Mouse (Mus musculus) Muller cell, postnatal 12 days (primary cell): ENCODE measurements around the gene Krtap6-1.
"Not testable (repeated sequence)": the region's sequence is repeated elsewhere in the genome, so short reads cannot be mapped to it uniquely, and the experiment has no call there.

ENCODE experiments used
- DNase-seq: peaks from one replicate; pipeline ENCODE4 v3.0.0-alpha.2; 2015; ENCODE audit errors: inconsistent ontology term

The Krtap6-1 gene

DNA sequence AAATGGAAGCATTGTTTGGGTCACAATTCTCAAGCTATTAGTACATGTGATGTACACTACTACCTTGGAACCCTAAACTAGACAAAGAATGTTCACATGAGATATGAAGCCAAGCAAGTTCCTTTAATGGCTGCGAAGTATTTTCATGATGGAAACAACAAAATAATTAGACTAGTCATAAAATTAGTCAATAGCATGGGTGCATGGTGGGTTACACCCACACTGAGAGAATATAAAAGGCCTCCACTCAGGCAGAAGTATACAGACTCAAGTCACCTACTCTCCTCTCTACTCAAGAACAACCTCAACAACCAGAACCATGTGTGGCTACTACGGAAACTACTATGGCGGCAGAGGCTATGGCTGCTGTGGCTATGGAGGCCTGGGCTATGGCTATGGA, at the start of gene Krtap6-1:
TSS of gene Krtap6-1 (plus strand) at position 301 of the 400 bp plus-strand sequence.
- not testable (repeated sequence) for DNase-seq

DNA sequence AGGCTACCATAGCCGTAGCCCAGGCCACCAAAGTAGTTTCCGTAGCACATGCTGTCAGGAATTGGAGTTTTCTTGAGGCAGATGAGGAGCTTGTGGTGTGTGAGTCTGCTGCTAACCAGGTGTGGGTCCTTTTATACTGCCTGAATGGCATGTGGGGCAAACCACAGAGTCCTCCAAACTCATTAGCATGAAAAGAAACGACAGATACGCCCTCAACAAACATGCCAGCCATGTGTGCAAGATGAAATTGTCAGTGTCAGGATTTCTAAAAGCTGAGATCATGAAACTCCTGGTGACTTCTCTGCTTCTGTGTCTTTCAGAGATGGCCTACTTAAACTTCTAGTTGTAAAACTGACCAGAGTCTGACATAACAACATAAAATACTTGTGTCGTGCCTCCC, 20.8 kb upstream of the Krtap6-1 start, which contains the start of gene Krtap22-2:
TSS of gene Krtap22-2 (minus strand) at position 101 of the 400 bp plus-strand sequence.
- DNase-seq = peak; percentile 36

DNA sequence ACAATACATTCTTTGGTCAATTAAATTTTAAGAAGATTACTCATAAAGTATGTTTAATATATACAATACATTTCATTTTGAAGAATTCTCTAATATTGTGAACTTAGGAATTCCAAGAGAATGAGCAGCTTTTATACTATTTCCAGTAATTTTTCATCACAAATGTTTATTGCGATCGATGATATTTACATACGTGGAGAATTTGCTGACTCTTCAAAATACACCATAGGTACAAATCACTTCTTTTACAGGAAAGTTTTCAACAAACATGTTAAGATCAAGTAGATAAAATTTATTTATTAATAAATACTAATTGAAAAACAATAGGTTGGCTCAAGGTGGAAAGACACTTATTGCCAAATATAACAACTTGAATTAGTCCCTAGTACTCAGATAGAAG, 17.5 kb upstream of the Krtap6-1 start:
- no peak for DNase-seq

DNA sequence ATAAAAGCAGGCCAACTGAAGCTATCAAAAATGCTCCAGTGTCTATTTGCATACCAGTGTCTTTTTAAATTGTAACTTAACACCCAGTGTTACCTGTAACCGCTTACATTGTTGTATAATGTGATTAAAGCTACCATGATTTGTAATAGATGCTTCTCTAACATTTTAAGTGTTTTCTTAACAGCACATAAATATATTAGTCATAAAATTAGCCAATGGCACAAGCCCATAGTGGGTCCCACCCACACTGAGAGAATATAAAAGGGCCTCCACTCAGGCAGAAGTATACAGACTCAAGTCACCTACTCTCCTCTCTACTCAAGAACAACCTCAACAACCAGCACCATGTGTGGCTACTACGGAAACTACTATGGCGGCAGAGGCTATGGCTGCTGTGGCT, 16.5 kb upstream of the Krtap6-1 start, which contains the start of gene Gm10229:
TSS of gene Gm10229 (plus strand) at position 301 of the 400 bp plus-strand sequence.
- DNase-seq = not testable (repeated sequence)

DNA sequence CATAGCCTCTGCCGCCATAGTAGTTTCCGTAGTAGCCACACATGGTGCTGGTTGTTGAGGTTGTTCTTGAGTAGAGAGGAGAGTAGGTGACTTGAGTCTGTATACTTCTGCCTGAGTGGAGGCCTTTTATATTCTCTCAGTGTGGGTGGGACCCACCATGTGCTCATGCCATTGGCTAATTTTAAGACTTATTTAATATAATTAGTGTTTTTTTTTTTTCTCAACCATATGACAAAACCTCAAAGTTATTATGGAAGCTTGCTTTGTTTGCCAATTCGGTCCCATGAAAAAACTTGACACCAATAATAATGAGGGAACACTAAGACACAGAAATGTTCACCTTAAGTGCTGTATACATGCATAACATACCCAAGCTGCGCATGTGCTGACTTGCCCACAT, 9.9 kb downstream of the Krtap6-1 start, which contains the start of gene Gm10228:
TSS of gene Gm10228 (minus strand) at position 101 of the 400 bp plus-strand sequence.
- not testable (repeated sequence) for DNase-seq

DNA sequence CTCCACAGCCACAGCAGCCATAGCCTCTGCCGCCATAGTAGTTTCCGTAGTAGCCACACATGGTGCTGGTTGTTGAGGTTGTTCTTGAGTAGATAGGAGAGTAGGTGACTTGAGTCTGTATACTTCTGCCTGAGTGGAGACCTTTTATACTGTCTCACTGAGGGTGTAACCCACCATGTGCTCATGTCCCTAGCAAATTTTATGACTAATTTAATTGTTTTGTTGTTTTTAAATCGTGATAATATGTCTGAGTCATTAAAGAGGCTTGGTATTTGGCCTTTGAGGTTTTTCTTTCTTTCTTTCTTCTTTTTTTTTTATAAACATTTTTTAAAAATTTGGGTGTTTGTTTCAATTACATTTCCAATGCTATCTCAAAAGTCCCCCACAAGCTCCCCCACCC, 16.3 kb downstream of the Krtap6-1 start, which contains the start of gene Krtap6-5:
TSS of gene Krtap6-5 (minus strand) at position 101 of the 400 bp plus-strand sequence.
- DNase-seq = no peak

DNA sequence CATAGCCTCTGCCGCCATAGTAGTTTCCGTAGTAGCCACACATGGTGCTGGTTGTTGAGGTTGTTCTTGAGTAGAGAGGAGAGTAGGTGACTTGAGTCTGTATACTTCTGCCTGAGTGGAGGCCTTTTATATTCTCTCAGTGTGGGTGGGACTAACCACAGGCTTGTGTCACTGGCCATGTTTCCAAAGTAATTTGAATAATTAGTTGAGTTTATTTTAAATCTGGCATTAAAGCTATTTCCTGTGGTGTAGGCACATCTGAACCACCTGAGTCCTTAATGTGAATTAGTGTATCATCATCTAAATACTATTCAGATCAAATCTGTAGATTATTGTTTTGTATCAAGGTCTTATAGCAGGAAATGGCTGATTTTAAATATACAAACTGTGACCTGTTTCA, 32.4 kb downstream of the Krtap6-1 start, which contains the start of gene 1110025L11Rik:
TSS of gene 1110025L11Rik (minus strand) at position 101 of the 400 bp plus-strand sequence.
- DNase-seq = not testable (repeated sequence)

DNA sequence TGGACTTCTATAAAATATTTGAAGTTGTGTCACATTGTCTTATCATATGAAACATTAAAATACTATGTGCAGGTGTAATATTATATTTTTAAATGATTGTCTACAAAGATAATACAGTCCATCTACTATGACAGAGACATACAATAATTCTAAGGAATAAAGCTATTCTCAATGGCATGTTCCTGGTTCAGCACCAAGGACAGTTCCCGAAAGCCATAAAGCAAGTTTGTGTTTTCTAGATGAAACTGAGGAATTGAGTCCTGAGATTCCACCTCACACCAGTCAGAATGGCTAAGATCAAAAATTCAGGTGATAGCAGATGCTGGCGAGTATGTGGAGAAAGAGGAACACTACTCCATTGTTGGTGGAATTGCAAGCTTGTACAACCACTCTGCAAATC, 39.5 kb downstream of the Krtap6-1 start:
- DNase-seq = peak; percentile 12
